Mouse (Mus musculus): ENCODE measurements at regions not wholly inside any gene's neighbourhood (a gene's known extent, or its start where the extent isn't known, plus 50 kb on each side); places are given as distances from the start of the nearest gene placed in this dataset.

- no peak overlapping the region for H3K27ac ChIP-seq (ENCODE audit: control insufficient read depth, low read depth, low read length)
- no peak overlapping the region for H3K4me3 ChIP-seq (ENCODE audit: control insufficient read depth in 1 of 2, insufficient read depth in 1 of 2, low read depth in 2 of 2, low read length in 2 of 2)
- DNase-seq (ENCODE audit: low read depth, low spot score), result no peak
- no peaks in the 10 kb centered on the region for H3K4me1 ChIP-seq (ENCODE audit: control insufficient read depth in 1 of 2, insufficient read depth in 2 of 2, low read length in 2 of 2)
- no peaks in the 10 kb centered on the region for H3K9me3 ChIP-seq (replicated peaks; ENCODE audit: insufficient read depth, low read length)
- no peaks in the 10 kb centered on the region for H3K36me3 ChIP-seq (ENCODE audit: control insufficient read depth in 1 of 2, insufficient read depth in 2 of 2, low read length in 2 of 2)
- no peak for TF ChIP-seq E2F4 (IDR thresholded peaks at IDR 0.05; ENCODE audit: borderline replicate concordance, low read depth, low read length)
- TF ChIP-seq ZMIZ1 (IDR thresholded peaks at IDR 0.05; ENCODE audit: low read depth, low read length), result no peak
- TF ChIP-seq CTCF (IDR thresholded peaks at IDR 0.05 in 2 of 3, conservative IDR thresholded peaks at IDR 0.05 in 1 of 3; ENCODE audit: control insufficient read depth in 1 of 3, insufficient read depth in 1 of 3, low read depth in 2 of 3, low read length in 3 of 3, poor library complexity in 1 of 3, severe bottlenecking in 1 of 3), result no peak
- no peak for TF ChIP-seq MXI1 (IDR thresholded peaks at IDR 0.05; ENCODE audit: low read depth, low read length)
- no peak for TF ChIP-seq TAL1 (IDR thresholded peaks at IDR 0.05; ENCODE audit: low read length)
- TF ChIP-seq MYC (IDR thresholded peaks at IDR 0.05; ENCODE audit: low read depth, low read length), result no peak
- TF ChIP-seq NELFE (IDR thresholded peaks at IDR 0.05; ENCODE audit: low read depth, low read length), result no peak
- no peak for TF ChIP-seq POLR2A (IDR thresholded peaks at IDR 0.05; ENCODE audit: control insufficient read depth in 1 of 2, insufficient read depth in 1 of 2, low read depth in 1 of 2, low read length in 2 of 2, poor library complexity in 1 of 2)
- TF ChIP-seq RAD21 (IDR thresholded peaks at IDR 0.05; ENCODE audit: low read depth, low read length), result no peak
- no peak for TF ChIP-seq ELF1 (IDR thresholded peaks at IDR 0.05; ENCODE audit: low read depth, low read length)
- TF ChIP-seq MAX (IDR thresholded peaks at IDR 0.05; ENCODE audit: low read length), result no peak
- H3K27me3 ChIP-seq (ENCODE audit: control insufficient read depth in 1 of 2, insufficient read depth in 2 of 2, low read length in 2 of 2), result no peaks in the 10 kb centered on the region
- H3K9ac ChIP-seq (ENCODE audit: control insufficient read depth, low read depth, low read length, poor library complexity, severe bottlenecking), result no peak overlapping the region
- no peaks in the 10 kb centered on the region for H3K79me2 ChIP-seq (ENCODE audit: control insufficient read depth, insufficient read depth, low read length, poor library complexity)
These were observed 109.1 kb downstream of the Dmrt2 start for GRCm38 (mm10) chr19:25781314-25781713.

GRCm38 (mm10) chr19:25802692-25803091, 130.5 kb downstream of the Dmrt2 start:
- no peaks in the 10 kb centered on the region for H3K4me1 ChIP-seq (ENCODE audit: control insufficient read depth in 1 of 2, insufficient read depth in 2 of 2, low read length in 2 of 2)

More at GRCm38 (mm10) chr19:25802692-25803091, 130.5 kb downstream of the Dmrt2 start:
- H3K79me2 ChIP-seq (ENCODE audit: control insufficient read depth, insufficient read depth, low read length, poor library complexity), result no peaks in the 10 kb centered on the region
- H3K36me3 ChIP-seq (ENCODE audit: control insufficient read depth in 1 of 2, insufficient read depth in 2 of 2, low read length in 2 of 2), result no peaks in the 10 kb centered on the region
- no peak overlapping the region for H3K27ac ChIP-seq (ENCODE audit: control insufficient read depth, low read depth, low read length)
- no peak for DNase-seq (ENCODE audit: low read depth, low spot score)
- H3K9me3 ChIP-seq (replicated peaks; ENCODE audit: insufficient read depth, low read length), result no peaks in the 10 kb centered on the region
- TF ChIP-seq MAX (IDR thresholded peaks at IDR 0.05; ENCODE audit: low read length), result no peak
- TF ChIP-seq ZKSCAN1 (IDR thresholded peaks at IDR 0.05; ENCODE audit: low read depth, low read length), result no peak
- TF ChIP-seq ZNF384 (IDR thresholded peaks at IDR 0.05; ENCODE audit: low read depth, low read length), result no peak
- no peak for TF ChIP-seq TCF12 (IDR thresholded peaks at IDR 0.05; ENCODE audit: low read depth, low read length)
- no peak for TF ChIP-seq ETS1 (IDR thresholded peaks at IDR 0.05; ENCODE audit: low read depth, low read length)
- no peak for TF ChIP-seq MXI1 (IDR thresholded peaks at IDR 0.05; ENCODE audit: low read depth, low read length)
- TF ChIP-seq RCOR1 (IDR thresholded peaks at IDR 0.05; ENCODE audit: low read depth, low read length), result no peak
- TF ChIP-seq USF2 (IDR thresholded peaks at IDR 0.05; ENCODE audit: borderline replicate concordance in 1 of 2, insufficient read depth in 1 of 2, low read depth in 1 of 2, low read length in 2 of 2), result no peak
- TF ChIP-seq BHLHE40 (IDR thresholded peaks at IDR 0.05; ENCODE audit: borderline replicate concordance, low read depth, low read length), result no peak
- no peak for TF ChIP-seq E2F4 (IDR thresholded peaks at IDR 0.05; ENCODE audit: borderline replicate concordance, low read depth, low read length)
- no peak for TF ChIP-seq MYC (IDR thresholded peaks at IDR 0.05; ENCODE audit: low read depth, low read length)
- no peak for TF ChIP-seq MAZ (IDR thresholded peaks at IDR 0.05; ENCODE audit: low read depth, low read length)
- TF ChIP-seq ZC3H11A (IDR thresholded peaks at IDR 0.05; ENCODE audit: low read depth, low read length), result no peak
- TF ChIP-seq POLR2AphosphoS5 (IDR thresholded peaks at IDR 0.05; ENCODE audit: borderline replicate concordance, low read depth, low read length), result no peak
- no peak for TF ChIP-seq POLR2A (IDR thresholded peaks at IDR 0.05; ENCODE audit: control insufficient read depth in 1 of 2, insufficient read depth in 1 of 2, low read depth in 1 of 2, low read length in 2 of 2, poor library complexity in 1 of 2)
- no peak for TF ChIP-seq CHD1 (IDR thresholded peaks at IDR 0.05; ENCODE audit: low read depth, low read length)
- no peak for TF ChIP-seq SIN3A (IDR thresholded peaks at IDR 0.05; ENCODE audit: low read length)
- TF ChIP-seq UBTF (IDR thresholded peaks at IDR 0.05; ENCODE audit: borderline replicate concordance, insufficient read depth, low read depth, low read length), result no peak
- no peak for TF ChIP-seq CTCF (IDR thresholded peaks at IDR 0.05 in 2 of 3, conservative IDR thresholded peaks at IDR 0.05 in 1 of 3; ENCODE audit: control insufficient read depth in 1 of 3, insufficient read depth in 1 of 3, low read depth in 2 of 3, low read length in 3 of 3, poor library complexity in 1 of 3, severe bottlenecking in 1 of 3)
- no peak for TF ChIP-seq KAT2A (conservative IDR thresholded peaks at IDR 0.05; ENCODE audit: low read depth, low read length)
- no peak overlapping the region for H3K4me3 ChIP-seq (ENCODE audit: control insufficient read depth in 1 of 2, insufficient read depth in 1 of 2, low read depth in 2 of 2, low read length in 2 of 2)
- H3K27me3 ChIP-seq (ENCODE audit: control insufficient read depth in 1 of 2, insufficient read depth in 2 of 2, low read length in 2 of 2), result no peaks in the 10 kb centered on the region
- no peak overlapping the region for H3K9ac ChIP-seq (ENCODE audit: control insufficient read depth, low read depth, low read length, poor library complexity, severe bottlenecking)
